Mouse (Mus musculus) liver (tissue): ENCODE data around the gene Olfr606.
"Not testable (repeated sequence)": the region's sequence is repeated elsewhere in the genome, so short reads cannot be mapped to it uniquely, and the experiment has no call there.

Experiments
- DNase-seq: peaks from one replicate; pipeline ENCODE4 v3.0.0-alpha.2; 2020; ENCODE audit warnings: mixed read lengths

Gene Olfr606

DNA sequence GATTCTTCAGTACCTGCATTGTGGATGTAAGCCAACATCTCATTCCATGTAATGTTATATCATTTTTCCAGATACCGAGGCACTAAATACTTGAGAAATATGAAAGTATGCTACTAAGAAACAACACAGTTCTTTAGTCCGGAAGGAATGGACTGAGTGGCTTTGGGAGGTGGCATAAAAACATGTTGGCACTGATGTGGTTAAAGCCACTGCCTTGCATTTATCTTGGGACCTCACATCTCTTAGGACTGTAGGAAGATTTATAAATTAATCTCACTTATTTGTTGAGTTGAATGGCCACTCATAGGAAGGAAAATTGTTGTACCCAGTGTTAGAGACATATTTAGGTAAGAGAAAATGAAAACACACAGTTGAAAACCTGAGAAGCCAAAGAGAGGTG, at the start of gene Olfr606:
Gene Olfr606, plus strand, starts transcription at position 301 of the 400 bp plus-strand sequence.
- DNase-seq: no peak

DNA sequence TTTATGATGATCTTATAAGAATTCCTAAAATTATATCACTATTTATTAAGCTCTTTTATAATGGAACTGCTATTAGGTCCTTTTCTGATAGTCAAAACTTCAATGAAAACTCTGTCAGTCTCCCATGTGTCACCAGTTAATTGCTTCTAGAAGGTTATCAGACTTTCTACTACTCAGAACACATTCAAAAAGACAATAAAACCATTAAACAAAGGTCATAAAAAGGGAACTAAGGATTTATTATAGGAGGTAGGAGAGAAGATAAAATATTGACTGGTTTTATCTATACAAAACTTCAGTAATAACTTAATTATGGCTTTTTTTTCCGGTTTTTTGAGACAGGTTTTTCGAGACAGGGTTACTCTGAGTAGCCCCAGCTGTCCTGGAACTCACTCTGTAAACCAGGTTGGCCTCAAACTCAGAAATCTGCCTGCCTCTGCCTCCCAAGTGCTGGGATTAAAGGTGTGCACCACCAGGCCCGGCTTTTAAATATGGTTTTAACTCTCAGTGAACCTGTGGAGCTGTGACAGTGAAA, 42.3 kb upstream of the Olfr606 start:
- not testable (repeated sequence) for DNase-seq

GRCm38 (mm10) chr7:103414772-103415171, 34.1 kb upstream of the Olfr606 start, which contains the start of gene Usp17lc:
TSS of gene Usp17lc (plus strand) at chr7:103415072.
- DNase-seq: not testable (repeated sequence)

- DNase-seq: no peak
These were observed 3.5 kb upstream of the Olfr606 start, which contains the start of gene Olfr605 for GRCm38 (mm10) chr7:103445339-103445738. TSS of gene Olfr605 (minus strand) at chr7:103445439.

- DNase-seq: no peak
These were observed 11.7 kb downstream of the Olfr606 start for GRCm38 (mm10) chr7:103460590-103460989.

- DNase-seq: no peak
These were observed 20.7 kb downstream of the Olfr606 start, which contains the start of gene Olfr608 for GRCm38 (mm10) chr7:103469577-103469976. TSS of gene Olfr608 (plus strand) at chr7:103469877.

GRCm38 (mm10) chr7:103477106-103477505, 28.3 kb downstream of the Olfr606 start:
- DNase-seq: not testable (repeated sequence)

- no peak for DNase-seq
These were observed 49.1 kb downstream of the Olfr606 start, which contains the start of gene Olfr609 for GRCm38 (mm10) chr7:103497962-103498361. TSS of gene Olfr609 (minus strand) at chr7:103498062.
